Mouse (Mus musculus): ENCODE data around the gene Ccnf.

GRCm38 (mm10) chr17:24193268-24193667 is 58.0 kb downstream of the Ccnf start:
- TF ChIP-seq JUN (IDR thresholded peaks at IDR 0.05; ENCODE audit: insufficient read depth, low read depth, low read length) (no peak), POLR2AphosphoS2 (IDR thresholded peaks at IDR 0.05; ENCODE audit: low read depth, low read length) (no peak), POLR2A (IDR thresholded peaks at IDR 0.05; ENCODE audit: low read depth, low read length) (no peak), NRF1 (IDR thresholded peaks at IDR 0.05; ENCODE audit: low read depth, low read length) (no peak)
